Mouse (Mus musculus) heart, postnatal 10 days (tissue): Measurements from ENCODE around the gene Rps6ka5. TPM values are rescaled to one million over a fixed set of nuclear protein-coding genes. Genes with fewer than 3 reads are reported as not detected.

Source experiments
- DNase-seq, 2 experiments: peaks; one replicate each; pipeline ENCODE4 v3.0.0; 2021
- intact Hi-C: fragments of 180-260 bp; cut with DNase I; formaldehyde crosslinking; loops from one replicate; pipeline ENCODE4 v1.15.1; 2025
- total RNA-seq, 2 experiments: library from RNA; stranded (reverse); gene quantifications; 2 replicates each; pipeline ENCODE4 v1.2.3; 2021

The Rps6ka5 gene
- total RNA-seq, 2 experiments from 2014 or later, result 13.0 to 13.7 TPM

DNA sequence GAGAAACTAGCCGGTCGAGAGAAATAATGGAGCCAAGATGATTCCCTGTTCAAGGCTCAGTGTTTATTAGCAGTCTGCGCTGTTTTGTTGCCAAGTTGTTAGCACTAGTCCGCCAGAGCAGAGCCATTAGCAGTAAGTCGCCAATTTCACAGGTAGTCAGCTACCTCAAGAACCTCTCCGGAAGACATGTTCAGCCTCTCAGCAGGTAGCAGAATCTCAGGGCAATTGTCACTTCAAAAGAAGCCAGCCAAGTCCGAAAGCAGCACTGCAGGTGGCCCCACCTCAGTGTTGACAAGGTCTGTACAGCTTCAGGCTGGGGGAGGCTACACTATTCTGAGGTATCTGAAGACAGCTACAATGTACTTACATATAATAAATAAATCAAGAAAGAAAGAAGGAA, 1.1 kb upstream of the Rps6ka5 start:
- intact Hi-C loops, result loop anchor here (10.0 kb wide), 1 partner anchor 563 kb away; no protein-coding TSS in a partner anchor
- no peak for DNase-seq

DNA sequence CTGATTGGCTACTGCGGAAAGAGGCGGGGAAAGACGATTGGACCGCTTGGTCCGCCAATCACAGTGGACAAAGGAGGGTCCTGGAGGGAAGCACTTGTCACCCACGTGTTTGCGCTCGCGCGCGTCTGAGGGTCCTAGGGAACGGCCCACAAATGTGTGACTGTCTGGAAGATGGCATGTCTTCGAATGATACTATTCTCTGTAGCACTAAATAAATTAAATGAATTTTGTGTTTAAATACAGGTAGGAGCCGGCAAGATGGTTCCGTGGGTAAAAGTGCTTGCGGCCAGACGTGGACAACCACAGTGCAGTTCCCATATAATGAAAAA, 1.4 kb downstream of the Rps6ka5 start:
- intact Hi-C loops, result loop anchor here (2.0 to 10.0 kb wide), 2 partner anchors 53 to 561 kb away; partner anchors contain the start of gene Dglucy
- DNase-seq, result no peak

- intact Hi-C loops, result loop anchor here (1.0 to 10.0 kb wide), 3 partner anchors 54 to 560 kb away; partner anchors contain the start of gene Dglucy
- DNase-seq, result peak; percentile 100
These were observed 2.0 kb downstream of the Rps6ka5 start for GRCm38 (mm10) chr12:100724606-100725457.

DNA sequence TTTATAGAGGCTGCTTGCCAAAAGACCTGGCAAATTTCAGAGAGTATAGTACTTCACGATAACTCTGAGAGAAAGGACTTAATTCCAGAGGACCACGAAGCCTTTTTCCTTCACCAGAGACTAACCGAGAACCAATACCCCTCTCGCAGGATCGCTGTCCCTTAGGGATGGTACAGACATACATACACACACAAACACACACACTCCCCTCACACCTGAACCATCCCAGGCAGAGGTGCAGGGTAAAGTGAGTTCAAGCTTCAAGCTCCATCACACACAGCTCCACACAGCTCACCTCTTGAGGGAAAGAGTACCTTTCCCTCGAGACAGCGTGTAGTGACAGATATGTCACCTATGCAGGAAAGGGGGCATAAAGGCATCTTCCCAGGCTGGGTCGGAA, 2.6 kb downstream of the Rps6ka5 start:
- no peak for DNase-seq
- intact Hi-C loops, result loop anchor here (1.0 to 10.0 kb wide), 3 partner anchors 55 to 559 kb away; partner anchors contain the start of gene Dglucy

DNA sequence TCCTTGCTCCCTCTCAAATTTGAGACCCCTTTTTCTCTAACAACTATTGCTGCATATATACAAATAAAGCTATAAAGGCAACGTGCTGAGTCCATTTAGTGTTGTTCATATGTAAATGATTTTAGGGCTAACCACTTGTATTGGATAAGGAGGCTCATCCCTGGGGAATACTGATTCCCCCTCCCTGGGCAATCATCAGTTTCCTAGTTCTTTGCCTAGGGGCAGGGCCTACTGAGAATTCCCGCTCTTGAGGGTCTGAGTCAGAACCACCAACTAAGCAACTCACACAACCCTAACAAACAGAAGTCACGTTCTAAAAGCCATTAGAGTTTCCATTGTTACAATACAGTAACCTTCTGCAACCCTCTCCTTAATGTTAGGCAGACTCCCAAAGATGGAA, 6.0 kb downstream of the Rps6ka5 start:
- no peak for DNase-seq
- intact Hi-C loops, result loop anchor here (10.0 kb wide), 1 partner anchor 556 kb away; no protein-coding TSS in a partner anchor

DNA sequence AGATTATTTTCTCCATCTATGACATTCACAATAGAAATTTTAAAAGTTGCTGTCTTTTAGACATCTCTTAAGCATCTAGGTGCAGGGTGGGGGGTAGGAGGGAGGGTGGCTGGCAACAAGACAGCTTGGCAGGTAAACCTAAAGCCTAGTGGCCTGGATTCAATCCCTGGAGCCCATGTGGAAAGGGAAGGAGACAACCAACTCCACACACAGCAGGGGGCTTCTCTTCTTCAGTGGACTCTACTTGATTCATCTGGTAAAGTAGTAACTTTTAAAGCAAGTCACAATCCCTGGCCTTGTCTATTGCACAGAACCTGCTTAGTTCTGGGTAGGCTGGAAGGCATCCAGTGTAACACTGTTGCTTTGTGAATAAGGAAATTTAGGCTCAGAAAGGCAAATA, 9.3 kb downstream of the Rps6ka5 start:
- intact Hi-C loops, result no loop called here
- DNase-seq, result no peak

GRCm38 (mm10) chr12:100716969-100717368, 9.8 kb downstream of the Rps6ka5 start:
- DNase-seq, result no peak
- intact Hi-C loops, result no loop called here

- no peak for DNase-seq
- intact Hi-C loops, result no loop called here
These were observed 15.0 kb downstream of the Rps6ka5 start for GRCm38 (mm10) chr12:100711819-100712218.

DNA sequence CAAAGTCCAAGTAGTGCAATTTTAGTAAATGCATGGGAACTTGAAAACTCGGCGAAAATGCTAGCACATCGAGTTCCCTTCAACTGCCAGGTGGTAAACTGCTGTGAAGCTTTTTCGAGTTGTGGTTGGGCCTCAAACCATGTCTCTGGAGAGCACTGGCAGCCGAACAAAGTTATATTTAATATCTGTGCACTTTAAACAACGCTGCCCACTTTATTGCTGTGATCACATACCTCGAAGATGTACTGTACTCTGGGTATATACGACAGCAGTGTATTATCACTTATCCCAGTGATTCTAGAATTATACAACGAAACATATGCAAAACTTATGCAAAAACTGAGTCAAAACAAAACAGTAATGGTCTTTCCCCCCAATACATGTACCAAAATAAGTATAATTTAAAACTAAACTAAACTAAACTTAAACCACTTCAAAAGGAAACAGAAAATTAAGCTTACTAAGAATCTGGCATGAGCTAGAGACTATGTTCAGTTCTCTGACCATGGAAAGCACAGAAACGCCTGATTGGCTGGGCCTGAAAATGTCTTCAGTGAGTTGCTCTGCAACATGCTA, 15.6 kb downstream of the Rps6ka5 start:
- intact Hi-C loops, result no loop called here
- DNase-seq, result peak in 1 of 2 experiments; percentile 19

- DNase-seq, result no peak
- intact Hi-C loops, result no loop called here
These were observed 16.4 kb downstream of the Rps6ka5 start for GRCm38 (mm10) chr12:100710432-100710831.

DNA sequence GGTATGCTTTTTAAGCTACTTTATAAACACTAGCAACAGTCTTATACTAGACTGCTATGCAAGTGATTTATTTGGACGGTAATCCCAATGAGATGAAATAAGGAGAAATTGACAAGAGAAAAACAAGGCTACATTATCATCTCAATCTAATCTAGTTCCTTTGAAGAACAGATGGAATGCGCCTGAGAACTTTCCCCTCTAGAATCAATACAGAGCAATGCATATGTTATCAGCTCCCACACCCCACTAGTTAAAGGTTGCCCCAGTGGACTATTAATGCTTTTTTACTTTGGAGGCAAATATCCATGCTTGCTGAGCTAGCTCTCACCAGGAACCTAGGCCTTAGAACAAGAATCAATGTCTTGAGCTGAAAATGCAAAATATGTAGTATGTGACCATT, 19.5 kb downstream of the Rps6ka5 start:
- intact Hi-C loops, result no loop called here

DNA sequence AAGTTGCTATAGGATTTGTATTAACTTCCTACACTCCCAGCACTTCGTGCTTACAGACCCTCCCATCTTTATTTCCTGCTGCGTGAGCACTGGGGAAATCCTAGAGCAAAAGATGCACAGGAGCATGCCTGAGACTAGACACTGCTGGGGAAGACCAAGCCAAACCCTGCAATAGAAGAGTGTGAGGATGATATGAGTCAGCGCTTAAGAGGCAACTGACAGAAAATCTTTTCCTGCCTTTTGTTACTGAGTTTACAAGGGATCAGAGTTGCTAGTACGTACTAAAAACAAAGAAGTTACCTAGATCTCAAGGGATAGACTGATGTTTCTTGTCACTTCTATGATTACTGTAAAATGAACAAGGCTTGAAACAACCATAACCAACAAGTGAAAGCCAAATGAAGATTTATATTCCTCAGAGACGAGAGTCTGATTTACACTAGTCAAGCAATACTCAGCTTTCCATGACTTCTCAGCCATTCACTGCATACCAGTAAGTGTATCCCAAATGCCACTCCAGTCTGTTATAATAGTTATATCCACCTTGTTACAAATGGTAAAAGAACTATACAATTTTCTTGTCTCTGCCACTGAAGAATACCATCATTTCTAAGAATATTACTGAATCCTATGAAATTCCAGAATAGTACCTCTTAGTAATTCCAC, 21.6 kb downstream of the Rps6ka5 start:
- no peak for DNase-seq
- intact Hi-C loops, result no loop called here

More for the DNA sequence above, 19.5 kb downstream of the Rps6ka5 start:
- no peak for DNase-seq

DNA sequence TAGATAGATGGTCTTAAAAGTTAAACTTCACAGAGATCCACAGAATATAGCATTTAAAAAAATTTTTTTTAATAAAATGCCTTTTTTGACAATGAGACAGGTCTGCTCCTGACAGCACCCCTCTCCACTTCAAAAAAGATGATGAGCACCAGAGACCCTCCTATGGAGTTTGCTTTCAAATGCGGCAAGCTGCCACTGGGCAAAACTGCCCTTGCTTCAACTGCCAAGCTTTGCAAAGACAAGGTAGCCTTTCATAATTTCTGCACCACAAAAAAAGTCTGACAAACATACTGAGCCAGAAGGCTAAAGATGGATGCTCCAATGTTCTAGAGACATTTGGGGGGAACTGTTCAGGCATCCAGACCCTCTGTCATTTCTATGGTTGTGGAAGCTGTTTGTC, 28.8 kb downstream of the Rps6ka5 start:
- no peak for DNase-seq
- intact Hi-C loops, result no loop called here

GRCm38 (mm10) chr12:100696621-100697020, 30.2 kb downstream of the Rps6ka5 start:
- no peak for DNase-seq
- intact Hi-C loops, result no loop called here

DNA sequence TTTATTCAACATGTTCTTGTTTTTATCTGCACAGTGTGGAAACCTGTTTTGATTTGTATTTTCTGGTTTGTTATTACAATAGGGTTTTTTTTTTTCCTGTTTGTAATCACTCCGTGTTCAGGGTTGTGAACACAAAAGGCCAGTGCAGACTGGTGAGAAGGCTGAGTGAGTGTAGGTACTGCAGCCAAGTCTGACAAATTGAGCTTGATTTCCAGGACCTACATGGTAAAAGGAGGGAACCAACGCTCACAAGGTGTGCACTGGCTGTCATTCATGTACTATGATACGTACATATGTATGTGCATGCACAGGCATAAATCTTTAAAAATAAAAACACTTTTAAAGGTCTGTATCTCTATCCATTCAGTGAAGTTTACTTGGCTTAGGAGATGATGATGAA, 31.5 kb downstream of the Rps6ka5 start:
- intact Hi-C loops, result no loop called here
- DNase-seq, result no peak

DNA sequence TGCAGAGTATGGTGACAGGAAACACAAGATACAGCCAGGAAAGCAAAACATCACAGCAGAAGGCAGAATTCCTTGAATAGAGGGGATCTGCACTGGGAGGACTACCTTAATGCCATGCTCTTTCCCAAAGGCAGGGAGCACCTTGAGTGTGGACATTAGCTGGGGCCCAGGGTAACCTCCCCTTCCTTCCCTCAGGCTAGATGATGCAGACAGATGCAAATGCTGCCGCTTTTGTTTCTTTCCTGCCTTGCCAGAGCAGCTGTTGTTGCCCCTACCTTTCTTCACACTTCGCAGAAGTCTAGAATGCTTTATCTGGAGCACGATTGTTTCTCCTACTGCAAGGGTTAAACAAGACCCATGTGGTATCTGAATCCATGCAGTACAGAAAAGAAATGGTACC, 34.6 kb downstream of the Rps6ka5 start:
- intact Hi-C loops, result no loop called here
- no peak for DNase-seq

- no peak for DNase-seq
- intact Hi-C loops, result no loop called here
These were observed 36.3 kb downstream of the Rps6ka5 start for GRCm38 (mm10) chr12:100690444-100690843.

DNA sequence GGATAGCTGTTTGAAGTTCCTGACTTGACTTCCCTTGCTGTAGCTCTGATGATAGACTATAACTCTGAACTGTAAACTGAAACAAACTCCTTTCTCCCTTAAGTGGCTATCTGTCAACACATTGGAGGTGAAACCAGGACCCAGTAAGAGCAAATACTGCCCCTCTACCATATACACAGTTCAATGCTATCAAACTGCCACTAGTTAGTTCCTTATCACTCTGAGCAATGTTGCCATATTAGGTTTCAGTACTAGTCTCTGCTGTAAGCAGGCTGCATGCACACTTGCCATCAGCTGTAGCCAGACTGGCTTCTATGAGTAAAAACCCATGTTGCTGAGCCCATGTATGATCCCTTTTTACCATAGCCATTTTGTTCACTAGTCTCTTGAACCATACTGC, 38.6 kb downstream of the Rps6ka5 start:
- intact Hi-C loops, result no loop called here
- DNase-seq, result no peak

DNA sequence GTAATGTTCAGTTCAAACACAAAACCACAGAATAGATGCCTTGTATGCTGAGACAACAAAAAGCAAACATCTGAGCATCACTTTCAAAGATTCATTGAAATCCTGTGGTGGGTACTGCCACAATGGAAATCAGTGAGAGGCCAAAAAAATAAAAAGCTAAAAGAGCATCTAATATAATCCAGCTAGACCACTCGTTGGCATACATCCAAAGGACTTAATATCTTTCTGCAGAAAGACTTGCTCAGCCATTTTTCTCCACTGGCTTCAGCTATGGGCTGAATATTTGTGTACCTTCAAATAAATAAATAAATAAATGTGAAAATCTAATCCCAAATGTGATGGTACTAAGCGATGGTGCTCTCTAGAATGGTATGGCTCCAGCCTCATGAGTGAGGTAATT, 39.8 kb downstream of the Rps6ka5 start:
- intact Hi-C loops, result no loop called here
- no peak for DNase-seq

DNA sequence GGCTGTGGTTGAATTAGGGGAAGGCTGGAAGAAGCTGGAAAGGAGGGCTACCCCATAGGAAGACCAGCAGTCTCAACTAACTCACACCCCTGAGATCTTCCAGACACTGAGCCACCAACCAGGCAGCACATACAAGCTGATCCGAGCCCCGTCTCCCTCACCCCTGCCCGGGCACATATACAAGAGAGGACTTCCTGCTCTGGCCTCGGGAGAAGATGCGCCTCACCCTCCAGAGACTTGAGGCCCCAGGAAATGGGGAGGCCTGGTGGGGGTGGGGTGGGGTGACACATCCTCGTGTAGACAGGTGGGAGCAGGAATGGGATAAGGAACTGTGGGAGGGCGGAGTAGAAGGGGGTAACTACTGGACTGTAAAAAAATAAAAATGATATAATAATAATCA, 45.0 kb downstream of the Rps6ka5 start:
- DNase-seq, result no peak
- intact Hi-C loops, result no loop called here

DNA sequence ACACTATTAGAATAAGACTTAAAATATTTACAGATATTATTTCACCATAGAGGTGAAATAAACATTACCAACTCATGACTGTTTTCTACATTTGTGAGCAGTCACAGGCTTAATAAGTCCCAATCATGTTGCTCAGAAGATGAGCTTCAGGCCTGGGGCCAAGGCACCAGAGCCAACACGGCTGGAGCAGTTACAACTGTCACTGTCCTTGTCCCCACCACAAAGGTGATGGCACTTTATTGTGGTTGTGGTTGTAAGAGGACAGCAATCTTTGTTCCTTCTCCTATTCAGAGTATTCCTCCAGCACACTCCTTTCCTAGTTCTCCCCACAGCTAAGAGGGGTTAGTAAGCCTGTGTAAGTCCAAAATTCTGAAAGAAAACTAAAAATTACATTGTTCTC, 45.5 kb downstream of the Rps6ka5 start:
- DNase-seq, result no peak
- intact Hi-C loops, result no loop called here

GRCm38 (mm10) chr12:100680676-100681075, 46.1 kb downstream of the Rps6ka5 start:
- no peak for DNase-seq
- intact Hi-C loops, result no loop called here
